Mouse (Mus musculus): Measurements from ENCODE around the gene Entpd8. TPM values are rescaled to one million over a fixed set of nuclear protein-coding genes. Genes with fewer than 3 reads are reported as not detected.

Entpd8 gene
- not detected for polyA plus RNA-seq (2014; fragmentation: Illumina TruSeq; extraction: RNeasy Lipid Tissue Mini Kit (QIAGEN cat#74804))

DNA sequence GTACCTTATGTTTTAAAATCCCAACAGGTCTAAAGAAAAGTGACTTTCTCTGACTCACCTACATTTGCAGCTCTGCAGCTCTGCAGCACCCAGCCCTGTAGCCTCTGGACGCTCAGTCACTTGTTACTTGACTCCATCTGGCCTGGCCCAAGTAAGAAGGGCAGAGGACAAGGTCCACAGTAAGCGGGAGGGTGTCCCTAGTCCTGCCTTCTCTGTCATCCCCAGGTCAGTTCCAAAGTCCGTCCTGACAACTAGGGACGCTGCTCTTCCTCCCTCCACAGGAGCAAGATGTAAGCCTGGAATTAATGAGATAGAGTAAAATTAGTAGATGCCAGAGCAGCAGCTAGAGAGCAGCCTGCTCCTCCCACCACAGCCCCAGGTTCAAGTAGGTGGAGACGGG, at the start of gene Entpd8:
Gene Entpd8, plus strand, starts transcription at position 229 of the 400 bp plus-strand sequence.

DNA sequence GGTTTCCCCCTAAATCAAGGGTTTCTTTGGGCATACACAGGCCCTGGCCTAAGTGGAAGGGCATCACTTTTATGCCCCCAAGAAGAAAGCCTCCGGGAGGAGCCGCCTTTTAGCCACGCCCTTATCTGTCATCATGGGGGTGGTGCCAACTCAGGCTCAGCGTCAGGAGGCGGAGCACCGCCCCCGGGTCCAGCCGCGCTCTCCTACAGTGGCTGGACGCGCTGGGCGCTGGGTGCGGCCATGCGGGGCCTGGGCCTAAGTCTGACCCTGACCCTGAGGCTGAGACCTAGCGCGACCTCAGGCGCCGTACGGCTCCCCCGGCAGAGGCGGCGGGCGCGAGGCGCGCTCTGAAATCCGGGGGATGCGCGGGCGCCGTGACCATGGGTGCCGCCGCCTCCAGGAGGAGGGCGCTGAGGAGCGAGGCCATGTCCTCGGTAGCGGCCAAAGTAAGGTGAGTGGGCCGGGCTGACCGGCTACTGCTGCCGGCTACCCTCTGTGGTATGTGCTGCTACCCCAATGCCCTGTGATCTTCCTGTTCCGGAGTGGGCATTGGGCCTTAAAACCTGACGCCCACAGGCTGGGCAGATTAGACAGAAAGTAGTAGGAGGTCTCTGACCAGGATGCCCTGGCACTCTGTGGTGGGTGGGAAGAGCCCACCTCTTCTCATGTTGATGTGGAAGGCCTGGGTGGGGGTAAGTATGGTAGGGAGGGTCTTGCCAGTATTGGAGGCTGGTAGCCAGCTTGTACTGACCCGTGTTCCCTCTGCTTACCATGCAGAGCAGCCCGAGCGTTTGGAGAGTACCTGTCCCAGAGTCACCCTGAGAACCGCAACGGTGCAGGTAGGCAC, 25.7 kb upstream of the Entpd8 start, which contains the start of gene Nsmf:
Gene Nsmf, plus strand, starts transcription at position 135 of the 847 bp plus-strand sequence.

DNA sequence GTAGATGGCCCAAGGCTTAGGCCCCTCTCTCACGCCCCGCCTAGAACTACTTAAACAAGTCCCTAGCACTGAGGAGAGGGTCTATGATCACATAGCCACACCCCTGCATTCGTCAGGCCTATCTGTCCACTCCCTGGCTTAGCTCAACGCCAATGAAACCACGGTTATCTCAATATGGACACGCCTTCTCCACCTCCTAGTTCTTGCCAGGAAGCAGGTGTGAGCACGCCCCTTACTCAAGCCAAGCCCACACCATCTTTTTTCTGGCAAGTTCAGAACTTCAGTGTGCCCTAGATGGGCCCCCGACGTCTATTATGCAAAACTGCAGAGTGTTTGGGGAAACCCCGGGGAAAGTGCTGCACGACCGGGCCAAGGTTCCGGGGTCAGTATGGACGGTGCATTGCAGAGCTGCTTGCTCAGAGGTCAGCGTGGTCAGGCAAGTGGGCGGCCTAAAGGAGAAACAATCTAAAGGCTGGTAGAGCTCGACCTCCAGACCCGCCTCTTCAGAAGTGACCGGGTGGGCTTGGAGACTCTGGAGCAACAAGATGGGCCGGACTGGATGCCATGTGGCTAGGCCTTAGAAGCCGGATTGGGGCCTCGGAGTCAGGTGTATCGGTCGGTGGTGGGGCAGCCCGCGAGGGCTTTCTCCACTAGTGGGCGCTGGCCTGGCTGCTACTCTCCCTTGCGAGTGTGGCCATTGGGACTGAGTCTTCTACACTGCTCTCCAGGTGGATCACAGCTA, 15.2 kb downstream of the Entpd8 start, which contains the start of gene Noxa1:
Gene Noxa1, minus strand, starts transcription at position 41 of the 742 bp plus-strand sequence.

Other genes starting within 250 kb of the Entpd8 start
- 18.0 TPM for gene Ehmt1, start 160.7 kb upstream of the Entpd8 start, polyA plus RNA-seq (2014; fragmentation: Illumina TruSeq; extraction: RNeasy Lipid Tissue Mini Kit (QIAGEN cat#74804))
- gene Arrdc1, start 145.1 kb upstream of the Entpd8 start, polyA plus RNA-seq (2014; fragmentation: Illumina TruSeq; extraction: RNeasy Lipid Tissue Mini Kit (QIAGEN cat#74804)) = 2.7 TPM
- 15.8 TPM for gene Zmynd19, start 130.5 kb upstream of the Entpd8 start, polyA plus RNA-seq (2014; fragmentation: Illumina TruSeq; extraction: RNeasy Lipid Tissue Mini Kit (QIAGEN cat#74804))
- 4.2 TPM for gene Dph7, start 117.9 kb upstream of the Entpd8 start, polyA plus RNA-seq (2014; fragmentation: Illumina TruSeq; extraction: RNeasy Lipid Tissue Mini Kit (QIAGEN cat#74804))
- gene Mrpl41, start 105.2 kb upstream of the Entpd8 start, polyA plus RNA-seq (2014; fragmentation: Illumina TruSeq; extraction: RNeasy Lipid Tissue Mini Kit (QIAGEN cat#74804)) = 29.2 TPM
- gene Pnpla7, start 104.3 kb upstream of the Entpd8 start, polyA plus RNA-seq (2014; fragmentation: Illumina TruSeq; extraction: RNeasy Lipid Tissue Mini Kit (QIAGEN cat#74804)) = 9.5 TPM
- gene Nsmf, start 25.9 kb upstream of the Entpd8 start, polyA plus RNA-seq (2014; fragmentation: Illumina TruSeq; extraction: RNeasy Lipid Tissue Mini Kit (QIAGEN cat#74804)) = 3.6 TPM
- not detected for gene Noxa1, start 14.8 kb downstream of the Entpd8 start, polyA plus RNA-seq (2014; fragmentation: Illumina TruSeq; extraction: RNeasy Lipid Tissue Mini Kit (QIAGEN cat#74804))
- 4.8 TPM for gene Nrarp, start 100.5 kb downstream of the Entpd8 start, polyA plus RNA-seq (2014; fragmentation: Illumina TruSeq; extraction: RNeasy Lipid Tissue Mini Kit (QIAGEN cat#74804))
- 2.8 TPM for gene Tor4a, start 116.6 kb downstream of the Entpd8 start, polyA plus RNA-seq (2014; fragmentation: Illumina TruSeq; extraction: RNeasy Lipid Tissue Mini Kit (QIAGEN cat#74804))
- 4.4 TPM for gene Nelfb, start 131.2 kb downstream of the Entpd8 start, polyA plus RNA-seq (2014; fragmentation: Illumina TruSeq; extraction: RNeasy Lipid Tissue Mini Kit (QIAGEN cat#74804))
- not detected for gene Stpg3, start 134.3 kb downstream of the Entpd8 start, polyA plus RNA-seq (2014; fragmentation: Illumina TruSeq; extraction: RNeasy Lipid Tissue Mini Kit (QIAGEN cat#74804))
- not detected for gene Fam166a, start 138.4 kb downstream of the Entpd8 start, polyA plus RNA-seq (2014; fragmentation: Illumina TruSeq; extraction: RNeasy Lipid Tissue Mini Kit (QIAGEN cat#74804))
- 43.8 TPM for gene Tubb4b, start 144.4 kb downstream of the Entpd8 start, polyA plus RNA-seq (2014; fragmentation: Illumina TruSeq; extraction: RNeasy Lipid Tissue Mini Kit (QIAGEN cat#74804))
- not detected for gene Slc34a3, start 154.1 kb downstream of the Entpd8 start, polyA plus RNA-seq (2014; fragmentation: Illumina TruSeq; extraction: RNeasy Lipid Tissue Mini Kit (QIAGEN cat#74804))
- not detected for gene Rnf224, start 156.5 kb downstream of the Entpd8 start, polyA plus RNA-seq (2014; fragmentation: Illumina TruSeq; extraction: RNeasy Lipid Tissue Mini Kit (QIAGEN cat#74804))
- not detected for gene Rnf208, start 162.0 kb downstream of the Entpd8 start, polyA plus RNA-seq (2014; fragmentation: Illumina TruSeq; extraction: RNeasy Lipid Tissue Mini Kit (QIAGEN cat#74804))
- gene Cysrt1, start 162.1 kb downstream of the Entpd8 start, polyA plus RNA-seq (2014; fragmentation: Illumina TruSeq; extraction: RNeasy Lipid Tissue Mini Kit (QIAGEN cat#74804)) = not detected
- 0.83 TPM for gene AL732309.1, start 166.6 kb downstream of the Entpd8 start, polyA plus RNA-seq (2014; fragmentation: Illumina TruSeq; extraction: RNeasy Lipid Tissue Mini Kit (QIAGEN cat#74804))
- not detected for gene Tmem203, start 175.1 kb downstream of the Entpd8 start, polyA plus RNA-seq (2014; fragmentation: Illumina TruSeq; extraction: RNeasy Lipid Tissue Mini Kit (QIAGEN cat#74804))
- 0.31 TPM for gene Tprn, start 182.3 kb downstream of the Entpd8 start, polyA plus RNA-seq (2014; fragmentation: Illumina TruSeq; extraction: RNeasy Lipid Tissue Mini Kit (QIAGEN cat#74804))
- gene Ssna1, start 192.1 kb downstream of the Entpd8 start, polyA plus RNA-seq (2014; fragmentation: Illumina TruSeq; extraction: RNeasy Lipid Tissue Mini Kit (QIAGEN cat#74804)) = 0.80 TPM
- 7.8 TPM for gene Anapc2, start 192.2 kb downstream of the Entpd8 start, polyA plus RNA-seq (2014; fragmentation: Illumina TruSeq; extraction: RNeasy Lipid Tissue Mini Kit (QIAGEN cat#74804))
- not detected for gene Tmem210, start 207.8 kb downstream of the Entpd8 start, polyA plus RNA-seq (2014; fragmentation: Illumina TruSeq; extraction: RNeasy Lipid Tissue Mini Kit (QIAGEN cat#74804))
- not detected for gene Lrrc26, start 209.6 kb downstream of the Entpd8 start, polyA plus RNA-seq (2014; fragmentation: Illumina TruSeq; extraction: RNeasy Lipid Tissue Mini Kit (QIAGEN cat#74804))
- not detected for gene Grin1, start 238.9 kb downstream of the Entpd8 start, polyA plus RNA-seq (2014; fragmentation: Illumina TruSeq; extraction: RNeasy Lipid Tissue Mini Kit (QIAGEN cat#74804))